Mouse (Mus musculus): ENCODE data around the gene Abcc6. TPM values are rescaled to one million over a fixed set of nuclear protein-coding genes. Genes with fewer than 3 reads are reported as not detected.

Gene Abcc6
- total and polyA plus RNA-seq, 2 experiments from 2014 or later, result 0.55 to 0.58 TPM

- Histone ChIP-seq H3K27ac (no peak within 1 kb of the TSS; the same call in 1 of the 2 replicates), H3K4me3 (ENCODE audit: low read length) (peak within 1 kb of the TSS; percentile 7; the same call in 1 of the 2 replicates), H3K27me3 (ENCODE audit: insufficient read depth, low read length) (no peaks in the 10 kb centered on the region), H3K4me1 (ENCODE audit: insufficient read depth, low read length) (peaks cover 17% of the 10 kb centered on the region), H3K4me2 (ENCODE audit: low read depth, low read length) (peak within 1 kb of the TSS; percentile 28; the same call in 1 of the 2 replicates), H3K36me3 (ENCODE audit: insufficient read depth, low read length) (no peaks in the 10 kb centered on the region), H3K9ac (replicated peaks; ENCODE audit: low read length) (no peak within 1 kb of the TSS), H3K9me3 (ENCODE audit: low read length) (no peaks in the 10 kb centered on the region)
- no peak for ATAC-seq
- no peak for TF ChIP-seq CTCF (IDR thresholded peaks at IDR 0.05; ENCODE audit: low read depth)
- DNase-seq (ENCODE audit: low spot score), result no peak
- 48% methylated on average over 9 of the region's 9 CpGs for WGBS
Measured at GRCm38 (mm10) chr7:45921242-45921621, 108.9 kb downstream of the Abcc6 start, which contains the start of gene Emp3. TSS of gene Emp3 (minus strand) at chr7:45921404.

- Histone ChIP-seq H3K4me3 (ENCODE audit: low read length) (peak overlapping the region; percentile 7; the same call in 1 of the 2 replicates), H3K9ac (replicated peaks; ENCODE audit: low read length) (no peak overlapping the region)
Measured at GRCm38 (mm10) chr7:45920583-45921241, 109.4 kb downstream of the Abcc6 start.

DNA sequence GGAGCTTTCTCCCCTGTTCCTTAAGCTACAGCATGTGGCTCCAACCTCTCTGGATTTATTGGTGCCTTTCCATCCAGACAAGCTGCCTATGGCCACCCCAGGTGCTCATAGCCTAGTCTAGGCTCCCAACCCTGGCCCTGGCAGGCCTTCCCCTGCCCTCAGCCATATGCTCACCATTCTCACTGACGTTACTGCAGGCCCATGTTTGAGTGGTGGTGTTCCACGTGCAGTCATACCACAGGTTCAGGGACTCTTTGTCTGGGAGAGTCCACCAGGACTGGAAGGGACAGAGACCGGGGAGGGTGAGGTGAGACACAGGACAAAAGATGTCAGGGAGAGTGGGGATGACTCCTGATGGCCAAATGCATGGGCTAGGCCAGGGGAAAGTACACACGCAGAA lies 110.3 kb downstream of the Abcc6 start:
- no peak overlapping the region for H3K4me3 ChIP-seq (ENCODE audit: low read length)
- H3K36me3 ChIP-seq (ENCODE audit: insufficient read depth, low read length), result no peaks in the 10 kb centered on the region
- no peak overlapping the region for H3K4me2 ChIP-seq (ENCODE audit: low read depth, low read length)

More at GRCm38 (mm10) chr7:45920583-45921241, 109.4 kb downstream of the Abcc6 start:
- H3K4me2 ChIP-seq (ENCODE audit: low read depth, low read length), result peak overlapping the region; percentile 28; the same call in 1 of the 2 replicates
- H3K36me3 ChIP-seq (ENCODE audit: insufficient read depth, low read length), result no peaks in the 10 kb centered on the region
- H3K27me3 ChIP-seq (ENCODE audit: insufficient read depth, low read length), result no peaks in the 10 kb centered on the region
- no peak for DNase-seq (ENCODE audit: low spot score)
- no peak for TF ChIP-seq CTCF (IDR thresholded peaks at IDR 0.05; ENCODE audit: low read depth)
- no peaks in the 10 kb centered on the region for H3K9me3 ChIP-seq (ENCODE audit: low read length)
- 52% methylated on average over 9 of the region's 9 CpGs for WGBS
- no peak overlapping the region for H3K27ac ChIP-seq
- no peak for ATAC-seq
- peaks cover 21% of the 10 kb centered on the region for H3K4me1 ChIP-seq (ENCODE audit: insufficient read depth, low read length)

GRCm38 (mm10) chr7:45919083-45919671 lies 110.9 kb downstream of the Abcc6 start:
- H3K27me3 ChIP-seq (ENCODE audit: insufficient read depth, low read length), result no peaks in the 10 kb centered on the region
- H3K4me3 ChIP-seq (ENCODE audit: low read length), result no peak overlapping the region
- no peak overlapping the region for H3K27ac ChIP-seq
- peak; percentile 53 for TF ChIP-seq CTCF (IDR thresholded peaks at IDR 0.05; ENCODE audit: low read depth)
- no peak overlapping the region for H3K4me2 ChIP-seq (ENCODE audit: low read depth, low read length)
- no peaks in the 10 kb centered on the region; the same call in 1 of the 2 replicates for H3K36me3 ChIP-seq (ENCODE audit: insufficient read depth, low read length)
- no peak for ATAC-seq
- no peaks in the 10 kb centered on the region for H3K9me3 ChIP-seq (ENCODE audit: low read length)
- no peak overlapping the region for H3K9ac ChIP-seq (replicated peaks; ENCODE audit: low read length)
- peaks cover 21% of the 10 kb centered on the region for H3K4me1 ChIP-seq (ENCODE audit: insufficient read depth, low read length)
- WGBS, result 66% methylated on average over 14 of the region's 14 CpGs
- DNase-seq (ENCODE audit: low spot score), result no peak

More for the DNA sequence above, 110.3 kb downstream of the Abcc6 start:
- no peak for TF ChIP-seq CTCF (IDR thresholded peaks at IDR 0.05; ENCODE audit: low read depth)
- Histone ChIP-seq H3K27ac (no peak overlapping the region), H3K9me3 (ENCODE audit: low read length) (no peaks in the 10 kb centered on the region), H3K9ac (replicated peaks; ENCODE audit: low read length) (no peak overlapping the region), H3K27me3 (ENCODE audit: insufficient read depth, low read length) (no peaks in the 10 kb centered on the region), H3K4me1 (ENCODE audit: insufficient read depth, low read length) (peaks cover 21% of the 10 kb centered on the region)
- 64% methylated on average over 4 of the region's 4 CpGs for WGBS
- DNase-seq (ENCODE audit: low spot score), result no peak
- ATAC-seq, result no peak

DNA sequence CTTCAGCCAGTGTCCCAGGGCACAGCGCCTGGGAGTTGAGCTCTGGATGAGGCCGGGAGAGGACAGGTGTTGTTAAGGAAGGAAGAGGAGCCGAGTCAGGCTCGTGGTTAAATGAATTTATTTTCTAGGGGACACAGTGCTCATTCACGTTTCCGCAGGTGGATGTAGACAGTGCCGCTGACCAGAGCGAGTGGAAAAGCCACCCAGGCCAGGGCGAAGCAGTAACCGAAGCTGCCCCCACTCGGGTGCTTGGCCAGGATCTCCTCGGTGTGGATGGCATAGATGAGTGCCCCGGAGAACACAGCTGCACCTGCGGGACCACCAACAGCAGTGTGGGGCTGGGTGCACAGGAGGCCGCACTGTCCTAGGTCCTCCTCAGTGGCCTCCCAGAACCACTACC lies 112.2 kb downstream of the Abcc6 start:
- Histone ChIP-seq H3K27me3 (ENCODE audit: insufficient read depth, low read length) (no peaks in the 10 kb centered on the region), H3K27ac (peak overlapping the region; percentile 87; the same call in 1 of the 2 replicates), H3K4me3 (ENCODE audit: low read length) (no peak overlapping the region), H3K4me2 (ENCODE audit: low read depth, low read length) (no peak overlapping the region), H3K36me3 (ENCODE audit: insufficient read depth, low read length) (no peaks in the 10 kb centered on the region; the same call in 1 of the 2 replicates), H3K4me1 (ENCODE audit: insufficient read depth, low read length) (peaks cover 16% of the 10 kb centered on the region; the same call in 1 of the 2 replicates), H3K9ac (replicated peaks; ENCODE audit: low read length) (peak overlapping the region; percentile 37; the same call in 1 of the 2 replicates), H3K9me3 (ENCODE audit: low read length) (no peaks in the 10 kb centered on the region)
- TF ChIP-seq CTCF (IDR thresholded peaks at IDR 0.05; ENCODE audit: low read depth), result no peak
- no peak for ATAC-seq
- 87% methylated on average over 15 of the region's 15 CpGs for WGBS
- DNase-seq (ENCODE audit: low spot score), result no peak

Other genes starting within 250 kb of the Abcc6 start
- gene Lmtk3, start 246.6 kb downstream of the Abcc6 start, total RNA-seq (2014; rRNA removed), result 125 and 133 TPM in 2 replicates
- gene Lmtk3, start 246.6 kb downstream of the Abcc6 start, polyA plus RNA-seq (2015; fragmentation: Nextera tagmentation; extraction: Ambion mirVana), result 13.6 and 13.9 TPM in 2 replicates
- gene Sult2b1, start 245.6 kb downstream of the Abcc6 start, total RNA-seq (2014; rRNA removed), result 4.7 and 12.1 TPM in 2 replicates
- 5.7 and 7.4 TPM in 2 replicates for gene Sult2b1, start 245.6 kb downstream of the Abcc6 start, polyA plus RNA-seq (2015; fragmentation: Nextera tagmentation; extraction: Ambion mirVana)
- 176 and 221 TPM in 2 replicates for gene Cyth2, start 215.7 kb downstream of the Abcc6 start, total RNA-seq (2014; rRNA removed)
- gene Cyth2, start 215.7 kb downstream of the Abcc6 start, polyA plus RNA-seq (2015; fragmentation: Nextera tagmentation; extraction: Ambion mirVana), result 209 and 216 TPM in 2 replicates
- gene Kcnj14, start 205.5 kb downstream of the Abcc6 start, total RNA-seq (2014; rRNA removed), result 0.97 and 1.4 TPM in 2 replicates
- 0.89 and 1.2 TPM in 2 replicates for gene Kcnj14, start 205.5 kb downstream of the Abcc6 start, polyA plus RNA-seq (2015; fragmentation: Nextera tagmentation; extraction: Ambion mirVana)
- gene Grwd1, start 199.4 kb downstream of the Abcc6 start, total RNA-seq (2014; rRNA removed), result 29.1 and 34.6 TPM in 2 replicates
- 44.6 and 48.6 TPM in 2 replicates for gene Grwd1, start 199.4 kb downstream of the Abcc6 start, polyA plus RNA-seq (2015; fragmentation: Nextera tagmentation; extraction: Ambion mirVana)
- 161 and 196 TPM in 2 replicates for gene Kdelr1, start 157.5 kb downstream of the Abcc6 start, total RNA-seq (2014; rRNA removed)
- gene Kdelr1, start 157.5 kb downstream of the Abcc6 start, polyA plus RNA-seq (2015; fragmentation: Nextera tagmentation; extraction: Ambion mirVana), result 45.9 and 50.2 TPM in 2 replicates
- gene Grin2d, start 151.9 kb downstream of the Abcc6 start, total RNA-seq (2014; rRNA removed), result 37.8 and 44.9 TPM in 2 replicates
- 4.1 and 4.4 TPM in 2 replicates for gene Grin2d, start 151.9 kb downstream of the Abcc6 start, polyA plus RNA-seq (2015; fragmentation: Nextera tagmentation; extraction: Ambion mirVana)
- gene Syngr4, start 133.6 kb downstream of the Abcc6 start, total RNA-seq (2014; rRNA removed), result not detected in 2 replicates
- 0.19 and 0.51 TPM in 2 replicates for gene Syngr4, start 133.6 kb downstream of the Abcc6 start, polyA plus RNA-seq (2015; fragmentation: Nextera tagmentation; extraction: Ambion mirVana)
- gene Tmem143, start 133.4 kb downstream of the Abcc6 start, total RNA-seq (2014; rRNA removed), result 39.2 and 48.8 TPM in 2 replicates
- 4.6 and 6.8 TPM in 2 replicates for gene Tmem143, start 133.4 kb downstream of the Abcc6 start, polyA plus RNA-seq (2015; fragmentation: Nextera tagmentation; extraction: Ambion mirVana)
- 4.9 and 15.3 TPM in 2 replicates for gene Emp3, start 108.9 kb downstream of the Abcc6 start, total RNA-seq (2014; rRNA removed)
- gene Emp3, start 108.9 kb downstream of the Abcc6 start, polyA plus RNA-seq (2015; fragmentation: Nextera tagmentation; extraction: Ambion mirVana), result 33.4 and 45.2 TPM in 2 replicates
- gene Ccdc114, start 106.2 kb downstream of the Abcc6 start, total RNA-seq (2014; rRNA removed), result 6.8 and 7.5 TPM in 2 replicates
- 7.8 and 10.6 TPM in 2 replicates for gene Ccdc114, start 106.2 kb downstream of the Abcc6 start, polyA plus RNA-seq (2015; fragmentation: Nextera tagmentation; extraction: Ambion mirVana)
- 53.6 and 61.5 TPM in 2 replicates for gene Nomo1, start 3.4 kb upstream of the Abcc6 start, total RNA-seq (2014; rRNA removed)
- gene Nomo1, start 3.4 kb upstream of the Abcc6 start, polyA plus RNA-seq (2015; fragmentation: Nextera tagmentation; extraction: Ambion mirVana), result 36.9 and 37.9 TPM in 2 replicates
- gene Kcnj11, start 70.5 kb upstream of the Abcc6 start, total RNA-seq (2014; rRNA removed), result 13.2 and 18.7 TPM in 2 replicates
- gene Kcnj11, start 70.5 kb upstream of the Abcc6 start, polyA plus RNA-seq (2015; fragmentation: Nextera tagmentation; extraction: Ambion mirVana), result 2.4 and 3.0 TPM in 2 replicates
- gene Abcc8, start 149.7 kb upstream of the Abcc6 start, total RNA-seq (2014; rRNA removed), result 21.7 and 29.8 TPM in 2 replicates
- 10.1 and 11.2 TPM in 2 replicates for gene Abcc8, start 149.7 kb upstream of the Abcc6 start, polyA plus RNA-seq (2015; fragmentation: Nextera tagmentation; extraction: Ambion mirVana)
- gene Ush1c, start 208.2 kb upstream of the Abcc6 start, total RNA-seq (2014; rRNA removed), result 1.7 TPM in 1 of 2 replicates, not detected in the other
- 1.5 and 1.6 TPM in 2 replicates for gene Ush1c, start 208.2 kb upstream of the Abcc6 start, polyA plus RNA-seq (2015; fragmentation: Nextera tagmentation; extraction: Ambion mirVana)
- under 0.01 TPM in 1 of 2 replicates, not detected in the other for gene Otog, start 210.7 kb upstream of the Abcc6 start, total RNA-seq (2014; rRNA removed)
- 0.04 TPM in 1 of 2 replicates, not detected in the other for gene Otog, start 210.7 kb upstream of the Abcc6 start, polyA plus RNA-seq (2015; fragmentation: Nextera tagmentation; extraction: Ambion mirVana)